Mouse (Mus musculus) heart, postnatal 14 days (tissue): ENCODE results near the gene Gm20388. TPM values are rescaled to one million over a fixed set of nuclear protein-coding genes. Genes with fewer than 3 reads are reported as not detected.

Experiments
- DNase-seq, 2 experiments: peaks; one replicate each; pipeline ENCODE4 v3.0.0; 2021 to 2022
- intact Hi-C: fragments of 180-260 bp; cut with DNase I; formaldehyde crosslinking; loops from one replicate; pipeline ENCODE4 v1.15.1; 2025
- total RNA-seq, 2 experiments: library from RNA; stranded (reverse); gene quantifications; 2 replicates each; pipeline ENCODE4 v1.2.3; 2021

Gm20388 gene
- total RNA-seq, 2 experiments from 2014 or later, result 0.24 TPM; not detected in 1

DNA sequence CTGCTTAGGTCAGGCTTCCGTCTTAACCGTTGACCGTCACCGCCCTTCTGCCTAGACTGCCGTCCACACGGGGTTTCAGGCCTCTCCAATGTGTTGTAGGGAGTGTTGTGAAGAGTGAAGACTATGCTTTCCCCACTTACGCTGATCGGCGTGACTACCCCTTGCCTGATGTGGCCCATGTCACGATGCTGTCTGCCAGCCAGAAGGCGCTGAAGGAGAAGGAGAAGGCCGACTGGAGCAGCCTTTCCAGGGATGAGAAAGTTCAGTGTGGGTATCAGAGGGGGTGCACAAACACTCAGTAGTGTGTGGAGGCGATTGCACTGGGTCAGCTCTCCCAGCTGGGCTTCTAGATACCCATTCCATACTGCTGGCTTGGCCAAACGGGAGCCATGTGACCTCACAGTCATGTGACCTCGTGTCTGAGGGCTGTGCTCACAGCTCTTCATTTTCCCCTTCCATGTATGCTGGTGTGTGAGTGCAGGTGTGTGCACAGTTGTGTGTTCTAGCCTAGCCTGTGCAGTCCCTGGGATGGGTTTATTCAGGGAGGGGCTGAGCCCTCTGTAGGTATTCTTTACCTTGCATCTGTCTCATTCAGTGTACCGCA lies 762.1 kb downstream of the Gm20388 start:
- no peak for DNase-seq
- intact Hi-C loops, result no loop called here

- intact Hi-C loops, result no loop called here
- no peak for DNase-seq
Measured at GRCm38 (mm10) chr8:120673298-120673697, 762.7 kb downstream of the Gm20388 start.

DNA sequence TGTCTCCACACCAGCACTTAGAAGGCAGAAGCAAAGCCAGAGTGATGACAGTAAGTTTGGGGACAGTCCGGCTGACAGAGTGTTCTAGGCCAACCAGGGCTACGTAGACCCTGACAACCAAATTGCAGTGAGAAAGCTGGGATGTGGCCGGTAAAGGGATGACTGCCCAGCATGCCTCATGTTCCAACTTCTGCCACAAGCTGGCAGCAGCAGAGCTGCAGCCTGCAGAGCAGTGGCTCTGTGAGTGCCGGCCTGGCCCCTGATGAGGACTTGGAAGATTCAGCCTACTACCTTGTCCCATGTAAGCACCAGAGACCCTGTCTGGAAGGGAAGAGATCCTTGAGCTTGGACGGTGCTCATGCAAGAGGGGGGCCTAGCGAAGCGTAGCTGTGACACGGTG lies 765.1 kb downstream of the Gm20388 start:
- intact Hi-C loops, result no loop called here
- DNase-seq, result no peak

DNA sequence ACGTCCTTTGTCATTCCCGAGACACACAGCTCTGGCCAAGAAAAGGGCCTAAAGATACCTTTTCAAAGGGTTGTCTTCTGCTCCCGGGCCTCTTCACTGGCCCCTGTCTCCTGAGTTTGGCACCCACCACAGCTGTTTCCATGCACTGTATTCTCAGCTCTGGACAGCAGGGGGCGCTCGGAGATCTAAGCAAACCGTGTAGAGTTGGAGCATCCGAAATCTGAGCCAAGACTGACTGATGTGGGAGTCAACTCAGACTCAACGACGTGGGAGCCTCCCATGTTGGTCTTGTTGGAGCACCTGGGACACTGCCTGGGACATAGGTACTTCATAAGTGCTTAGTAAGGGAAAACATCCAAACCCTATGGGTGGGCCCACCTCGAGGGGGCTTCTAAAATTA lies 767.8 kb downstream of the Gm20388 start:
- intact Hi-C loops, result loop anchor here (1.0 kb wide), 1 partner anchor 118 kb away; no protein-coding TSS in a partner anchor
- DNase-seq, result peak; percentile 88 to 94

DNA sequence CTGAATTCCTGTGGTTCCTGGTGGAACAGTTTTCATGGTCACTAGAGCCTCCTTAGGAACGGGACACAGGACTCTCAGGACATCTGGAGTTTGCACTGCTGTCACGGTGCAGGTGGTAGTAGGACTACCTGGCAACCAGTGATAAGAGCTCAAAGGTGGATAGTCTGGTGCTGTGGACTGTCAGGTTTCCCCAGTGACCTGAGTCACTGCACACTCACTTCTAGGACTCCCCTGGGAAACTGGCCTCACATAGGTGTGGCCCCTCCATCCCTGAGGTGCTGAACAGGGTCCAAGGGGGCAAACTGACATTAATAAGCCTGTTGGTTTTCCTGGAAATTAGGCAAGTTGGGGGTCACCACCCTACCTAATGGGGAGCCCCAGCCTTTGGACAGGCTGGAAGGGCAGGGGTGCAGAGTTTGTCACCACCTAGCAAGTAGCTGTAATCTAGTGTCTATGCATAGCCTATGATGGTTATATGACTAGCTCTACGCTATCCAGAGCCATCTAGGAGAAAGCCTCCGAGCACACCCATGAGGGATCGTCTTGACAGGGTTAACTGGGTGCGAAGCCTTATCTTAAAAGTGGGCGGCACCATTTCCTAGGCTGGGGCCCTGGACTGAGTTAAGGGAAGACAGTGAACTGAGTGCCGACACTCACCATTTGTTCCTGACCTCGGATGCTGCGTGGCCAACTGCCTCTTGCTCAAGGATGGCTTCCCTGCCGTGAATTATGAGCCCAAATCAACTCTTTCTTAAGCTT lies 769.2 kb downstream of the Gm20388 start:
- intact Hi-C loops, result loop anchor here (5.0 kb wide), 2 partner anchors 57 to 412 kb away; partner anchors contain the start of gene Irf8
- no peak for DNase-seq

DNA sequence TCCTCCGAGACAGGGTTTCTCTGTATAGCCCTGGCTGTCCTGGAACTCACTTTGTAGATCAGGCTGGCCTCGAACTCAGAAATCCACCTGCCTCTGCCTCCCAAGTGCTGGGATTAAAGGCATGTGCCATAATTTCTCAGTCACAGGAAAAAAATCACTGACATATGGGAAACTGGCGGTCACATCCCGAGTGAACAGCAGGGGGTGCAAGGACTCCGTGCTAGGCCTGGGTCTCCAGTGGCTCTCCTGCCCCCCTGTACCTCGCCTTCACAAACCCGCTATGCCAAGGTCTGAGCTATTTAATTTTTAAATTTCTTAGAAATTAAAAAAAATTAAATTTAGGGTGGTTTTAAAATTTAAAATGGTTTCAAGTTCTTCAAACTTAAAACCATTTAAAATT lies 769.8 kb downstream of the Gm20388 start:
- peak; percentile 57 to 71 for DNase-seq
- intact Hi-C loops, result loop anchor here (5.0 kb wide), 2 partner anchors 57 to 412 kb away; partner anchors contain the start of gene Irf8

DNA sequence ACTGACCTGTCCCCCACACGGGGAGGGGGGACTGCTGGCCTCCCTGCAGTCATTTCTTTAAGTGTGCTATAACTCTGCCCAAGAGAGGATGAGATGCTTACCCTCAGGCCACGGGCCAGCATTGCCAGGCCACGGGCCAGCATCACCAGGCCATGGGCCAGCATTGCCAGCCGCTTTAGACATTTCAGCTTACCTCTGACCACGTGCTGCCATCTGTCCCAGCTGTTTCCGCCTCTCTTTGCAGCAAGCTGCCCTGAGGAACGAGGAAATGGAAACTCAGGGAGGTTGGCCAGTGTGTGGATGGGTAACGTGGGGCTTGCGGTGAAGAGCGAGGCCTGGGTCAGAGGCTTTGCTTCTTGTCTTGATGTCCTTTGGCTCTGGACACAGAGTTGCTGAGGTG lies 770.5 kb downstream of the Gm20388 start:
- DNase-seq, result no peak
- intact Hi-C loops, result loop anchor here (5.0 kb wide), 2 partner anchors 56 to 411 kb away; partner anchors contain the start of gene Irf8

DNA sequence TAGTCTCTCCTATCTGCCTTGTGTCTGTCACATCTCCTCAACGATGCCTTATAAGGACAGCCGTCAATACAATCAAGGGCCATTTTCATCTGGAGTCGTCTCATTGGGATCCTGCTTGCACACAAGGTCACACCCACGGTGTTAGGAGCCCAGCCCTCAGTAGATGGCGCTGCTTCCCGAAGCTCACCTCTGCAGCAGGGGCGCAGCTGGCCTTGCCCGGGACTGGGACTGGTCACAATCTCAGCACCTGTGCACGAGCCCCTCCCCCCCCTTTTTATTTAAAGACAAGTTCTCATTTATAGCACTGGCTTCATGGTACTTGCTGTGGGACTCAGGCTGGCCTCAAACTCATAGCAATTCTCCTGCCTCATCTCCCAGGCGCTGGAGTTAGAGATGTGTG lies 773.0 kb downstream of the Gm20388 start:
- intact Hi-C loops, result loop anchor here (5.0 kb wide), 2 partner anchors 54 to 409 kb away; partner anchors contain the start of gene Irf8
- peak; percentile 85 to 88 for DNase-seq

GRCm38 (mm10) chr8:120684082-120684481 lies 773.4 kb downstream of the Gm20388 start:
- no peak for DNase-seq
- intact Hi-C loops, result loop anchor here (5.0 kb wide), 2 partner anchors 53 to 408 kb away; partner anchors contain the start of gene Irf8

GRCm38 (mm10) chr8:120685097-120685496 lies 774.5 kb downstream of the Gm20388 start:
- intact Hi-C loops, result no loop called here
- DNase-seq, result peak; percentile 53 to 63

DNA sequence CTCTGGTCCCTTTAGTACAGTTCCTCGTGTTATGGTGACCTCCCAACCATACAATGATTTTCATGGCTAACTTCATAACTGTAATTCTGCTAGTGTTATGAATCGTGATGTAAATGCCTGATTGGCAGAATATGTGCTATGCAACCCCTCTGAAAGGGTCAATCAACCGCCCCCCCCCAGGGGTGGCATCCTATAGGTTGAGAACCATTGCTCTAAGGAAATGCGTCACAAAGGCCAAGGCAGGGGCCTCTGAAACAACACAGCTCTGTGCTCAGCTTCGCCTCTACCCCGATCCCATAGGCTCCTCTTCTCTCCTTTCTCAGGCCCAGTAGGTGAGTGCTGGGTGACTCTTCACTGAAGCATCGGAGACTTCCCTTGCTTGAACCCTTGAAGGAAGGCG lies 775.0 kb downstream of the Gm20388 start:
- intact Hi-C loops, result no loop called here
- no peak for DNase-seq

DNA sequence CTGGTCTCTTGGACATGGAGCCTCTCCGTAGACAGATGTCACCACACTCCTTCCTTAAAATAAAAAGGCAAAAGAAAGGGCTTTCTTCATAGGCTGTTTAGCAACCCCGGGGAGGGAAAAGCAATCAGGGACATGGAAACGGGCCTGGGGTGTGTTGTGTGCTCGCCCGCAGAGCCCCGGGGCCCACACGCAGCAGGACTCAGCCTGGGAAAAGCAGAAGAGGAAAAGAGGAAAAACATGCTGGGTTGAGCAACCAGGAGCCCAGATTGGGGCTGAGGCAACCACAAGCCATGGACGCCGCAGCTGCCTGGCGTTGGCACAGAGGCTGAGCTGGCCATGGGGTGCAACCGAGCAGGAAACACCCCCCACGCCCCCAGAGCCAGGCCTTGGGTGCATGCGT lies 775.4 kb downstream of the Gm20388 start:
- intact Hi-C loops, result no loop called here
- peak; percentile 39 to 53 for DNase-seq

DNA sequence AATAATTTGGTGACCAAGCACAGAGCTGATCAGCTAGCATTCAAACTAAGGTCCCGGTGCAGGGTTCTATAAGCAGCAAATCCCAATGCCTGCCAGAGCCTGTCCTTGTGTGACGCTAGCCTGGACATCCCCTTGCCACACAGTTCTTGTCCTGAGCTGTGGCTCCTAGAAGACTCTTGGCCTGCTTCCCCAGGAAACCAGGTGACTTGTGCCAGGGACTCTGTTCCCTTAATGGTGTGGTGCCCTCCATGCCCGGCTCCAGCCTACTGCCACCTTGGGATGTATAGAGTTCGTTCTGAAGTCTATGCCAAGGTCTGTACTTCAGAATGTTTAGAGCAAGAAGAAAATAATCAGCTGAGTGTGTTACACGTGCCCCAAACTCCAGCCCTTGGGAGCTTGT lies 775.9 kb downstream of the Gm20388 start:
- intact Hi-C loops, result no loop called here
- DNase-seq, result no peak

DNA sequence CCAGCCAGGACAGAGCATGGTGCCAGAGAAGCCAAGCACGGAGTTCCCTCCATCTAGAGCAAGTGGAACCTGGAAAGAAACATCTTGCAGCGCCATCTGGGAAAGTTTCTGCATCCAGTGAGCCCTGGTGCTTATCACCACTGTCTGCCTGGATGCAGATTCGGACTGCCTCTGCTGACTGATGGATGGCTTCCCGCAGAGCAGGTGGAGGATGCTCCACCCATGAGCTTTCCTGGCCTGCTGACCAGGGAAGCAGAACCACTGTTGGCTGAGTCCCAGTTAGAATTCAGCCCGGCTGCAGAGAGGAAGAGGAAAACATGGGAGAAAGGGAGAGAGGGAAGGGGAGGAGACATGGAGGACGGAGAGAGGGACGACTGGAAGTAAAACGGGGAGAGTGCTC lies 777.1 kb downstream of the Gm20388 start:
- DNase-seq, result peak; percentile 58 to 61
- intact Hi-C loops, result no loop called here

GRCm38 (mm10) chr8:120688511-120688910 lies 777.9 kb downstream of the Gm20388 start:
- no peak for DNase-seq
- intact Hi-C loops, result no loop called here

GRCm38 (mm10) chr8:120692934-120693333 lies 782.3 kb downstream of the Gm20388 start:
- no peak for DNase-seq
- intact Hi-C loops, result no loop called here

- no peak for DNase-seq
- intact Hi-C loops, result no loop called here
Measured at GRCm38 (mm10) chr8:120693861-120694493, 783.3 kb downstream of the Gm20388 start.

- intact Hi-C loops, result loop anchor here (5.0 kb wide), 1 partner anchor 41 kb away; the partner anchor contains the start of gene Irf8
- peak; percentile 53 to 70 for DNase-seq
Measured at GRCm38 (mm10) chr8:120696401-120697153, 785.9 kb downstream of the Gm20388 start.

GRCm38 (mm10) chr8:120697154-120697978 lies 786.7 kb downstream of the Gm20388 start:
- peak; percentile 67 to 75 for DNase-seq
- intact Hi-C loops, result loop anchor here (5.0 kb wide), 1 partner anchor 40 kb away; the partner anchor contains the start of gene Irf8

DNA sequence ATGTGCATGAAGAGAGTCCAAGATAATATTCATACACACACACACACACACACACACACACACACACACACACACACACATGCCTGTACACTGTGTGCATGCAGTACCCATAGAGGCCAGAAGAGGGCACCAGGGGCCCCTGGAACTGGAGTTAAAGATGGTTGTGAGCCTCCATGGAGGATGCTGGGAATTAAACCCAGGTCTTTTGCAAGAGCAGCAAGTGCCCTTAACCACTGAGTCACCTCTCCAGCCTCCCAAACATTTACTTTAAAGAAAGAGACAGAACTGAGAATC lies 787.3 kb downstream of the Gm20388 start:
- DNase-seq, result no peak
- intact Hi-C loops, result loop anchor here (5.0 kb wide), 1 partner anchor 39 kb away; the partner anchor contains the start of gene Irf8
